Mouse (Mus musculus) lung, postnatal 0 days (tissue): ENCODE data around the gene Bloc1s1. TPM values are rescaled to one million over a fixed set of nuclear protein-coding genes. Genes with fewer than 3 reads are reported as not detected.

Source experiments
- ATAC-seq: fragments of 200-750 bp; cut with Nextera tagmentation; 2 replicates; pipeline ENCODE4 v1.8.0; 2017; ENCODE audit warnings: moderate library complexity
- DNase-seq: peaks from one replicate; pipeline ENCODE4 v3.0.0-alpha.2; 2016; ENCODE audit warnings: low spot score
- H3K27ac ChIP-seq: fragments of 300-500 bp; sonication (generic); 2 replicates; pipeline ENCODE4 v1.5.1; 2014; ENCODE audit warnings: antibody characterized with exemption, mild to moderate bottlenecking, low read length, mixed read lengths
- H3K27me3 ChIP-seq: fragments of 300-500 bp; sonication (generic); replicated peaks from 2 replicates; pipeline ENCODE4 v1.6.1; 2014; ENCODE audit warnings: low read length, mixed read lengths; ENCODE audit not compliant: insufficient read depth
- H3K36me3 ChIP-seq: fragments of 300-500 bp; sonication (generic); 2 replicates; pipeline ENCODE4 v1.6.1; 2014; ENCODE audit warnings: low read length, mixed read lengths; ENCODE audit not compliant: insufficient read depth
- H3K4me1 ChIP-seq: fragments of 300-500 bp; sonication (generic); 2 replicates; pipeline ENCODE4 v1.6.1; 2014; ENCODE audit warnings: antibody characterized with exemption, low read depth, low read length, mixed read lengths; ENCODE audit not compliant: insufficient read depth
- H3K4me2 ChIP-seq: fragments of 300-500 bp; sonication (generic); replicated peaks from 2 replicates; pipeline ENCODE4 v1.6.1; 2014; ENCODE audit warnings: low read depth, mild to moderate bottlenecking, low read length, moderate library complexity, mixed read lengths
- H3K4me3 ChIP-seq: fragments of 300-500 bp; sonication (generic); 2 replicates; pipeline ENCODE4 v1.5.1; 2014; ENCODE audit warnings: low read depth, low read length
- H3K9ac ChIP-seq: fragments of 300-500 bp; sonication (generic); replicated peaks from 2 replicates; pipeline ENCODE4 v1.6.1; 2014; ENCODE audit warnings: low read depth, mild to moderate bottlenecking
- H3K9me3 ChIP-seq: fragments of 300-500 bp; sonication (generic); 2 replicates; pipeline ENCODE4 v1.6.1; 2016; ENCODE audit warnings: low read length, mixed read lengths
- CTCF ChIP-seq: IDR thresholded peaks from 2 replicates; pipeline ENCODE4 v1.5.1; 2016; ENCODE audit warnings: antibody characterized with exemption, mild to moderate bottlenecking
- EP300 ChIP-seq: IDR thresholded peaks from 2 replicates; pipeline ENCODE4 v1.6.1; 2016; ENCODE audit warnings: antibody characterized with exemption, mild to moderate bottlenecking, control low read depth
- WGBS: fragments of 180-500 bp; shearing (Covaris S2); extraction: QIAGEN DNeasy Blood & Tissue Kit; methylation state at CpG from one replicate; pipeline ENCODE4 v1.1.7; 2014; 5-methylcytosine and 5-hydroxymethylcytosine counted together
- polyA plus RNA-seq: library from polyadenylated mRNA; unstranded; fragments of >200 nt; fragmentation: Nextera tagmentation; extraction: Ambion mirVana; gene quantifications from 2 replicates; pipeline ENCODE4 v1.2.1, GENCODE M21; 2015

Bloc1s1 gene
- polyA plus RNA-seq, 1 experiment from 2014 or later: 243 TPM

- H3K27ac ChIP-seq: no peak overlapping the region
- TF ChIP-seq EP300: no peak
- TF ChIP-seq CTCF: no peak
- no peak overlapping the region for H3K9ac ChIP-seq
- WGBS: 82% methylated on average over 5 of the region's 5 CpGs
- no peak overlapping the region for H3K4me3 ChIP-seq
- no peaks in the 10 kb centered on the region for H3K9me3 ChIP-seq
- H3K27me3 ChIP-seq: no peaks in the 10 kb centered on the region
- H3K4me1 ChIP-seq: peaks cover 6% of the 10 kb centered on the region; the same call in 1 of the 2 replicates
- ATAC-seq (no peak), DNase-seq (no peak)
- H3K36me3 ChIP-seq: no peaks in the 10 kb centered on the region
- H3K4me2 ChIP-seq: no peak overlapping the region
These were observed 19.0 kb downstream of the Bloc1s1 start for GRCm38 (mm10) chr10:128904812-128905211.

- no peak overlapping the region for H3K4me3 ChIP-seq
These were observed 21.3 kb downstream of the Bloc1s1 start for GRCm38 (mm10) chr10:128902409-128902988.

GRCm38 (mm10) chr10:128901409-128901808, 22.4 kb downstream of the Bloc1s1 start:
- no peak for TF ChIP-seq CTCF
- TF ChIP-seq EP300: no peak
- Histone ChIP-seq H3K27ac (no peak overlapping the region), H3K4me2 (no peak overlapping the region), H3K9ac (no peak overlapping the region), H3K27me3 (0 out of 2 replicates have a peak, but pooled peaks cover 3% of the 10 kb centered on the region), H3K9me3 (no peaks in the 10 kb centered on the region), H3K4me1 (no peaks in the 10 kb centered on the region), H3K36me3 (no peaks in the 10 kb centered on the region), H3K4me3 (no peak overlapping the region)
- WGBS: 84% methylated on average over 1 of the region's 1 CpGs
- no peak for DNase-seq
- ATAC-seq: no peak

More at GRCm38 (mm10) chr10:128902409-128902988, 21.3 kb downstream of the Bloc1s1 start:
- H3K4me1 ChIP-seq: no peaks in the 10 kb centered on the region
- no peak overlapping the region for H3K27ac ChIP-seq
- DNase-seq: no peak
- 87% methylated on average over 3 of the region's 3 CpGs for WGBS
- TF ChIP-seq EP300 (no peak), CTCF (no peak)
- no peak overlapping the region for H3K9ac ChIP-seq
- no peaks in the 10 kb centered on the region for H3K9me3 ChIP-seq
- ATAC-seq: no peak
- H3K36me3 ChIP-seq: no peaks in the 10 kb centered on the region
- no peak overlapping the region for H3K4me2 ChIP-seq
- H3K27me3 ChIP-seq: no peaks in the 10 kb centered on the region

GRCm38 (mm10) chr10:128900698-128901097, 23.1 kb downstream of the Bloc1s1 start, which contains the start of gene Cd63:
Cd63 (plus strand) TSS chr10:128900989.
- peaks cover 2% of the 10 kb centered on the region; the same call in 1 of the 2 replicates for H3K4me1 ChIP-seq
- H3K27ac ChIP-seq: no peak within 1 kb of the TSS
- ATAC-seq (no peak; the same call in 1 of the 2 replicates), DNase-seq (no peak)
- WGBS: 58% methylated on average over 3 of the region's 3 CpGs
- no peaks in the 10 kb centered on the region; the same call in 1 of the 2 replicates for H3K36me3 ChIP-seq
- no peak within 1 kb of the TSS for H3K9ac ChIP-seq
- no peak within 1 kb of the TSS for H3K4me2 ChIP-seq
- H3K9me3 ChIP-seq: no peaks in the 10 kb centered on the region
- H3K4me3 ChIP-seq: no peak within 1 kb of the TSS
- no peak for TF ChIP-seq EP300
- no peak for TF ChIP-seq CTCF
- H3K27me3 ChIP-seq: peaks cover 8% of the 10 kb centered on the region; the same call in 1 of the 2 replicates

- whole genome bisulfite sequencing: 68% methylated on average over 6 of the region's 6 CpGs
- no peak for ATAC-seq
- H3K27ac ChIP-seq: no peak overlapping the region
These were observed 23.9 kb downstream of the Bloc1s1 start for GRCm38 (mm10) chr10:128899759-128900490.

GRCm38 (mm10) chr10:128897501-128897900, 26.3 kb downstream of the Bloc1s1 start:
- H3K27ac ChIP-seq: no peak overlapping the region
- no peak overlapping the region for H3K4me2 ChIP-seq
- WGBS: 0% methylated on average over 1 of the region's 1 CpGs
- H3K9me3 ChIP-seq: no peaks in the 10 kb centered on the region
- H3K27me3 ChIP-seq: peaks cover 13% of the 10 kb centered on the region
- no peak for DNase-seq
- peaks cover 2% of the 10 kb centered on the region; the same call in 1 of the 2 replicates for H3K4me1 ChIP-seq
- no peak overlapping the region for H3K4me3 ChIP-seq
- H3K36me3 ChIP-seq: no peaks in the 10 kb centered on the region; the same call in 1 of the 2 replicates
- TF ChIP-seq EP300: no peak
- TF ChIP-seq CTCF: no peak
- no peak overlapping the region for H3K9ac ChIP-seq
- no peak for ATAC-seq

More at GRCm38 (mm10) chr10:128899759-128900490, 23.9 kb downstream of the Bloc1s1 start:
- Histone ChIP-seq H3K9me3 (no peaks in the 10 kb centered on the region), H3K36me3 (no peaks in the 10 kb centered on the region; the same call in 1 of the 2 replicates), H3K4me3 (no peak overlapping the region), H3K4me1 (peaks cover 2% of the 10 kb centered on the region; the same call in 1 of the 2 replicates), H3K27me3 (peaks cover 8% of the 10 kb centered on the region; the same call in 1 of the 2 replicates), H3K9ac (no peak overlapping the region), H3K4me2 (no peak overlapping the region)
- no peak for TF ChIP-seq EP300
- no peak for TF ChIP-seq CTCF
- no peak for DNase-seq
